Mouse (Mus musculus) forebrain, embryonic 11.5 days (tissue): Measurements from ENCODE around the gene Coa6. TPM values are rescaled to one million over a fixed set of nuclear protein-coding genes. Genes with fewer than 3 reads are reported as not detected.

ENCODE experiments used
- ATAC-seq: fragments of 200-750 bp; cut with Nextera tagmentation; replicated peaks from 2 replicates; pipeline ENCODE4 v1.8.0; 2017; ENCODE audit warnings: moderate TSS enrichment; ENCODE audit not compliant: low FRiP score
- DNase-seq: peaks from one replicate; pipeline ENCODE4 v3.0.0-alpha.2; 2017; ENCODE audit warnings: low spot score
- H3K27ac ChIP-seq: fragments of 300-500 bp; sonication (generic); 2 replicates; pipeline ENCODE4 v1.5.1; 2014; ENCODE audit warnings: low read depth, low read length
- H3K27me3 ChIP-seq: fragments of 300-500 bp; sonication (generic); 2 replicates; pipeline ENCODE4 v1.6.1; 2014; ENCODE audit warnings: mild to moderate bottlenecking, low read length, mixed read lengths; ENCODE audit not compliant: control insufficient read depth, insufficient read depth
- H3K36me3 ChIP-seq: fragments of 300-500 bp; sonication (generic); 2 replicates; pipeline ENCODE4 v1.6.1; 2014; ENCODE audit warnings: mild to moderate bottlenecking, low read length, moderate library complexity, mixed read lengths; ENCODE audit not compliant: control insufficient read depth, insufficient read depth
- H3K4me1 ChIP-seq: fragments of 300-500 bp; sonication (generic); replicated peaks from 2 replicates; pipeline ENCODE4 v1.6.1; 2014; ENCODE audit warnings: low read length, mixed read lengths; ENCODE audit not compliant: control insufficient read depth, insufficient read depth
- H3K4me2 ChIP-seq: fragments of 300-500 bp; sonication (generic); 2 replicates; pipeline ENCODE4 v1.6.1; 2014; ENCODE audit warnings: low read depth, mild to moderate bottlenecking, low read length, moderate library complexity, mixed read lengths; ENCODE audit not compliant: severe bottlenecking
- H3K4me3 ChIP-seq: fragments of 300-500 bp; sonication (generic); 2 replicates; pipeline ENCODE4 v1.5.1; 2014; ENCODE audit warnings: low read depth, low read length
- H3K9ac ChIP-seq: fragments of 300-500 bp; sonication (generic); 2 replicates; pipeline ENCODE4 v1.6.1; 2014; ENCODE audit warnings: low read length
- H3K9me3 ChIP-seq: fragments of 300-500 bp; sonication (generic); 2 replicates; pipeline ENCODE4 v1.6.1; 2016; ENCODE audit warnings: low read length, mixed read lengths; ENCODE audit not compliant: control insufficient read depth
- WGBS: fragments of 180-500 bp; shearing (Covaris S2); extraction: QIAGEN DNeasy Blood & Tissue Kit; methylation state at CpG from one replicate; pipeline ENCODE4 v1.1.7; 2014; 5-methylcytosine and 5-hydroxymethylcytosine counted together
- polyA plus RNA-seq: library from polyadenylated mRNA; unstranded; fragments of >200 nt; fragmentation: Nextera tagmentation; extraction: Ambion mirVana; gene quantifications from 2 replicates; pipeline ENCODE4 v1.2.1, GENCODE M21; 2014

Gene Coa6
- 44.1 and 44.2 TPM in 2 replicates for polyA plus RNA-seq

DNA sequence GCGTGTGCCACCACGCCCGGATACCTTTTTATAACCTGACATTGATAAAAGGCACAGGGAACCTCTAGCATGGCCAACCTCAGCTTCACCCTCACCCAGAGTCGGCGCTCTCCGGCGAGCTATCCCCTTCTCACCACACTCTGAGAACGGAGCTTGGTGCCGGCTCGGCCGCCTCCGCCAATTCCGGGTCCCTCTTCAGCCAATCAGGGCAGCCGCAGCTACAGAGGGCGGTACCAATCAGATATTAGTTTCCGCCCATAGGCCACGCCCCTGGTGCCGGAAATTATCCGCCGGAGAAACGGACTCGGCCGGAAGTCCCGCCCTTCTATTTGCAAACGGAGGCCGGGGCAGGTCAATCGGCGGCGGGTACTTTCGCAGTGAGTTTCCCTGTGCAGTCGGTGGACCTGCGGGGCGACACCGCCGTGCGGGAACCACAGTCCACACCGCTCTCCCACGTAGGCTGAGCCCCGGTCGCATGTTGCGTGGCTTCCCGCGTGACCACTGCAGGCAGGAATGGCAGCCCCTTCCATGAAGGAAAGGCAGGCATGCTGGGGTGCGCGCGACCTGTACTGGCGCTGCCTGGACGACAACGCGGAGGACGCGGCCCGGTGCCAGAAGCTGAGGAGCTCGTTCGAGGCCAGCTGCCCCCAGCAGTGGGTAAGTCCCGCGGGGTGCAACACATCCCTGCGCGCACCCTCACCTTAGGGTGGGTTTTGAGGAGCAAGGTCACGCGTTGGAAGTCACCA is at the start of gene Coa6:
Coa6 (plus strand) TSS at position 342 of the 746 bp plus-strand sequence.
- DNase-seq (peak; percentile 98), ATAC-seq (peak; percentile 99)
- H3K36me3 ChIP-seq: no peaks in the 10 kb centered on the region; the same call in 1 of the 2 replicates
- H3K27ac ChIP-seq: no peak within 1 kb of the TSS
- peak within 1 kb of the TSS; percentile 83 for H3K9ac ChIP-seq
- H3K27me3 ChIP-seq: no peaks in the 10 kb centered on the region
- peak within 1 kb of the TSS; percentile 84 for H3K4me2 ChIP-seq
- peaks cover 5% of the 10 kb centered on the region; the same call in 1 of the 2 replicates for H3K4me1 ChIP-seq
- peak within 1 kb of the TSS; percentile 87 for H3K4me3 ChIP-seq
- no peaks in the 10 kb centered on the region for H3K9me3 ChIP-seq
- WGBS: under 1% methylated on average over 61 of the region's 61 CpGs

DNA sequence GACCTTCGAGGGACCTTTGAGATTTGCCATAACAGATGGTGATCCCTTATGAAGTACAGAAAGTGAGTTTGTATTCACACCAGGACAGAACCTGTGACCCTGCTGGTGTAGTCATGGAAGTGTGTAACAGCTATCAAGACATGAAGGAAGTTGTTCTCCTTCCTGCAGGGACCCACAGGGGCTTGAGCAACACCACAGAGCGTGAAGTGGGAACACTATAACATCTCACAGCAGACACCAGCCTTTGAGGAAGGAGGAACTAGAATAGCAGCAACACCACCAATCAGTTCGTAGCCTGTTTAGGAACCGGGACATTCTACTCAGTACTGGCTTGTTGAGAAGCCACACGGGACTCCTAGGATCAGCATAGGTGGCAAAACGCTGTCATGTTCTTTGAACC is 42.7 kb upstream of the Coa6 start:
- no peak overlapping the region for H3K27ac ChIP-seq
- H3K9me3 ChIP-seq: no peaks in the 10 kb centered on the region
- H3K4me2 ChIP-seq: no peak overlapping the region
- H3K4me3 ChIP-seq: no peak overlapping the region
- H3K4me1 ChIP-seq: no peaks in the 10 kb centered on the region
- DNase-seq (no peak), ATAC-seq (no peak)
- H3K36me3 ChIP-seq: no peaks in the 10 kb centered on the region
- WGBS: 90% methylated on average over 6 of the region's 6 CpGs
- H3K27me3 ChIP-seq: no peaks in the 10 kb centered on the region
- no peak overlapping the region for H3K9ac ChIP-seq

DNA sequence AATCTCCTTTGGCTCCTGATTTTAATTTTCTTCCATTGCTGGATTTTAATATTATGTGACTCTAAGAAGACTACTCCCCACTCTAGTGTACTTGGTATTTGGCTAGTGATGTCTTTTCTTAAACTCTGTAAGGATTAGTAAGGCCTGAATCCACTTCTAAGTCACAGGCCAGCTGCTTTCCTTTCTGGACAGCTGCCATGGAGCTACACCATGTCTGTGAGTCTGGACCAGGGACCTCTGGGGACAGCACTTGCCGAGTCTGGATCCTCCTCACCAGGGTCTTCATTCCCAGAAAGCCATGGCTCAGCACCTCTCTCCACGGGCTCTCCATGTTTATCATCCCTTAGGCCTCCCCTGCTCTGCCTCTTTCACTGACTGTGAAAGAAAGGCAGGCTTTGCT is 42.2 kb upstream of the Coa6 start:
- 65% methylated on average over 2 of the region's 2 CpGs for WGBS
- Histone ChIP-seq H3K4me3 (no peak overlapping the region), H3K9me3 (no peaks in the 10 kb centered on the region), H3K4me2 (no peak overlapping the region), H3K27ac (no peak overlapping the region), H3K9ac (no peak overlapping the region), H3K36me3 (no peaks in the 10 kb centered on the region), H3K4me1 (no peaks in the 10 kb centered on the region), H3K27me3 (no peaks in the 10 kb centered on the region)
- no peak for ATAC-seq
- DNase-seq: no peak

DNA sequence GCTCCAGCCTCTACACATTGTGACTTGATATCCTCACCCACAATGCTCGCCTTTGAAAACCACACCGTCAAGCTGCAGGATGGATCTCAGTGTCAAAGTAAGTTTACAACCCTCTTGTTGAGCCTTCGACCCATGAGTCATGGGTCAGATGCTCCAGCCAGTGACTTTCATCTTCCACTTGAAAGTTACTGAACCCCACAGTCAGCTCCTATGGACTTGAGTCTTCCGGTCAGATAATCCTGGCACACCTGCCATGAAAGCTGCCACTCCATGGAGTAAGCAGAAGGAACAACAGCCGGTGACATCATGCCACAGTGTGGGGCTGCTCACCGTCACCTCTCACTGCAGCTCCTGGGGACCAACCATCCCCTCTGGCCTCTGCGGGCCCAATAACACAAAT is 41.0 kb upstream of the Coa6 start:
- Histone ChIP-seq H3K27me3 (no peaks in the 10 kb centered on the region), H3K9me3 (no peaks in the 10 kb centered on the region), H3K4me1 (no peaks in the 10 kb centered on the region), H3K27ac (no peak overlapping the region), H3K9ac (no peak overlapping the region), H3K4me2 (no peak overlapping the region), H3K36me3 (no peaks in the 10 kb centered on the region), H3K4me3 (no peak overlapping the region)
- ATAC-seq (no peak), DNase-seq (no peak)
- WGBS: 85% methylated on average over 7 of the region's 7 CpGs

DNA sequence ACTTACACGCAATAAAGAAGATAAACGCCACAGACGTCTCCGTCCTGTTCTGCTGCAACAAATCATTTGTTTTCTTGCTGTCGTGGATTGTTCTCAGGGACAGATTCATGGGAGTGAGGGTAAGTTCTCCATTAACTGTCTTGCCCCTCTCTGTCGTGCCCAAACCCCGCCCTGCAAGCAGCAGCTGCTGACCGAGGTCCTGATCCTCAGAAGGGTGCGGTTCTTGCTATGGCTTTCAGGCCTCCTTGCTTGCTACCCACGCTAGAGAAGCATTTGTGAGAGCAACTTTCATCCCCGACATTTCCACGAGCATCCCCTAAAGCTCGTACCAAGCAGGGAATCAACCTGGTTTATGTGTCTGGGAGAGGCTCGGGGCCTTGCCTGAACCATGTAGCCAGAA is 40.1 kb upstream of the Coa6 start:
- 42% methylated on average over 14 of the region's 14 CpGs for WGBS
- Histone ChIP-seq H3K27ac (no peak overlapping the region), H3K9ac (no peak overlapping the region), H3K4me3 (no peak overlapping the region), H3K4me2 (no peak overlapping the region), H3K9me3 (no peaks in the 10 kb centered on the region), H3K4me1 (no peaks in the 10 kb centered on the region), H3K27me3 (no peaks in the 10 kb centered on the region), H3K36me3 (no peaks in the 10 kb centered on the region)
- ATAC-seq: no peak
- peak; percentile 55 for DNase-seq

DNA sequence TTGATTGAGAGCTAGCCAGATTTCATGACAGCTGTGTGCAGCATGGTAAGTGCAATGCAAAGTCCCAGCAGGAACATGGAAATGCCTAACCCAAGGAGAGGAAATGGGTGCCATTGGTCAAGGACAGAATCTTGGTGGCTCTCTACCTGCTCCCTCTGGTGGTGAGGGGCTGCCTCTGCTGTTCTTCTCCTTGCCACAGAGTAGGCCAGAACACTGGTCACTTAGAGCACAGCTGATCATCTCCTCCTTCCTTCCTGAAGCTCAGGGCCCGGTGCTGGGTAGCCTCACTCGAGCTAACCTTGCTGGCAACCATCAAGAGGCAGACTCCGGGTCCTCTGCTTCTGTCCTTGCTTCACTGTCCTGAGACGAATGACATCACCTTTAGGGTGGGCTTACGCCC is 39.6 kb upstream of the Coa6 start:
- ATAC-seq (no peak), DNase-seq (peak; percentile 64)
- Histone ChIP-seq H3K9me3 (no peaks in the 10 kb centered on the region), H3K36me3 (no peaks in the 10 kb centered on the region), H3K4me3 (no peak overlapping the region), H3K9ac (no peak overlapping the region), H3K27ac (no peak overlapping the region), H3K4me1 (no peaks in the 10 kb centered on the region), H3K27me3 (no peaks in the 10 kb centered on the region), H3K4me2 (no peak overlapping the region)
- 69% methylated on average over 5 of the region's 5 CpGs for WGBS

DNA sequence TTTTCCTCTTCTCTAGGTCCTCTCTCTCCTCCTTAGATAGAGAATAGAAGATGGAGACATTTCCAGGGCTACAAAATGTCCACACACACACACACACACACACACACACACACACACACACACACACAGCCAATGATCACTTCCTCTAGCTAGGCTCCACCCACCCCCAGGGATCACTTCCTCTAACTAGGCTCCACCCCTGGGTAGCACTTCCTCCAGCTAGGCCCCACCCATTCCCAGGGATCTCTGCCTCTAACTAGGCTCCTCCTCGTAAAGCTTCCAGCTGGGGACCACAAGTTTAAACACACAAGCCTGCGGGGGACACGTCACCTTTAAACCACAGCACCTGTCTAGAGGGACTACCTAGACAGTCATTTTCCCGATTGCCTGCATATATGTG is 34.7 kb upstream of the Coa6 start:
- Histone ChIP-seq H3K4me1 (no peaks in the 10 kb centered on the region), H3K36me3 (no peaks in the 10 kb centered on the region), H3K9ac (no peak overlapping the region), H3K4me3 (no peak overlapping the region), H3K4me2 (no peak overlapping the region), H3K27me3 (no peaks in the 10 kb centered on the region), H3K27ac (no peak overlapping the region), H3K9me3 (no peaks in the 10 kb centered on the region)
- DNase-seq: no peak
- no peak for ATAC-seq
- WGBS: 86% methylated on average over 4 of the region's 4 CpGs

DNA sequence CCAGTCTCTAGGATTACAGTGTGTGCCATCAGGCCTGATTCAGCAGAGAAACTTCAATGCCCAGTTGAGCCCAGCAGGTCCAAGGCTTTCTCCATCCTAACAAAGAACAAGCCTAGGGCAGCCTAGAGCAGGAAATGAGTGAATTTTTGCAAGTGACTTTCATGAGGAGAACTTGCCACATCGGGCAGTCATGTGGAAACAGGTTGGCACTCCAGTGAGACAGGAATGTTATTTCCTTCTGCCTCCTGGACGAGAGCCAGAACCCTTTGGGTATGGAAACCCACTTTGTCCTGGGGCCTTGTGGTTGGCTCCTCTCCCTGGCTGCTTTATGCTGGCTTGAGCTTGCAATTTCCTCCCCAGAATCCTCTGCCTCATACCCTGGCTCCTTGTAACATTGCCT is 30.8 kb upstream of the Coa6 start:
- H3K36me3 ChIP-seq: no peaks in the 10 kb centered on the region
- no peak overlapping the region for H3K4me3 ChIP-seq
- WGBS: 83% methylated on average over 2 of the region's 2 CpGs
- ATAC-seq: no peak
- H3K27me3 ChIP-seq: no peaks in the 10 kb centered on the region
- 0 out of 2 replicates have a peak, but pooled peaks cover 1% of the 10 kb centered on the region for H3K4me1 ChIP-seq
- no peaks in the 10 kb centered on the region for H3K9me3 ChIP-seq
- H3K9ac ChIP-seq: no peak overlapping the region
- no peak overlapping the region for H3K4me2 ChIP-seq
- H3K27ac ChIP-seq: no peak overlapping the region
- no peak for DNase-seq

DNA sequence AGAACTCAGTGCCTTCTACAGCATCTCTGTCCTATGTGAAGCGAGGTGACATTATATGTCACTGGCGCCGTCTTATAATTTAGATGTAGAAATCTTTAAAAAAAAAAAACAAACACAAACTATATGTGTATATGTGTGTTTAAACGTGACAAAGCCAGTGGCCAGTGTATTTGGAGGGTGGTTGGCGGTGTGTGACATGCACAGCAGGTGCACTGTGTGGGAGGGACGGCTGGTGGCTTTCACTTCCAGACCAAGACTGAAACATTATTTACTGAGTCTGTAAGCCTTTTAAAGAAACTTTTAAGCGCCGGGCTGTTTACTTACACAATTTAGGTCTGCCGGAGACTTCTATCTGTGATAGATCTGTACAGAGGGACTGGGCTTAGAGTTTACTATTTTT is 26.9 kb upstream of the Coa6 start:
- Histone ChIP-seq H3K36me3 (no peaks in the 10 kb centered on the region), H3K27me3 (no peaks in the 10 kb centered on the region), H3K9me3 (no peaks in the 10 kb centered on the region), H3K4me2 (no peak overlapping the region), H3K9ac (no peak overlapping the region), H3K27ac (no peak overlapping the region), H3K4me3 (no peak overlapping the region), H3K4me1 (0 out of 2 replicates have a peak, but pooled peaks cover 1% of the 10 kb centered on the region)
- ATAC-seq (no peak), DNase-seq (no peak)
- WGBS: 82% methylated on average over 9 of the region's 9 CpGs
